Mouse (Mus musculus) heart, postnatal 0 days (tissue): ENCODE results near the gene Tmem150a.

Experiments used
- CTCF ChIP-seq: IDR thresholded peaks from 2 replicates; pipeline ENCODE4 v1.5.1; 2016; ENCODE audit warnings: antibody characterized with exemption, control low read depth, low read depth
- EP300 ChIP-seq: IDR thresholded peaks from 2 replicates; pipeline ENCODE4 v1.6.1; 2016; ENCODE audit warnings: antibody characterized with exemption, low read depth

- TF ChIP-seq CTCF (no peak), EP300 (no peak)
Measured at GRCm38 (mm10) chr6:72344396-72345073, 10.7 kb upstream of the Tmem150a start.
